Mouse (Mus musculus) liver, adult 2 months (tissue): ENCODE results near the gene Abhd5.

ENCODE experiments used
- CTCF ChIP-seq: fragments of 200-500 bp; IDR thresholded peaks from 2 replicates; pipeline ENCODE4 v1.5.1; 2011; ENCODE audit warnings: low read depth, low read length, control low read depth
- POLR2A ChIP-seq: fragments of 200-500 bp; IDR thresholded peaks from 2 replicates; pipeline ENCODE4 v1.6.1; 2011; ENCODE audit warnings: low read length, control low read depth; ENCODE audit not compliant: insufficient read depth; ENCODE audit errors: extremely low read depth

DNA sequence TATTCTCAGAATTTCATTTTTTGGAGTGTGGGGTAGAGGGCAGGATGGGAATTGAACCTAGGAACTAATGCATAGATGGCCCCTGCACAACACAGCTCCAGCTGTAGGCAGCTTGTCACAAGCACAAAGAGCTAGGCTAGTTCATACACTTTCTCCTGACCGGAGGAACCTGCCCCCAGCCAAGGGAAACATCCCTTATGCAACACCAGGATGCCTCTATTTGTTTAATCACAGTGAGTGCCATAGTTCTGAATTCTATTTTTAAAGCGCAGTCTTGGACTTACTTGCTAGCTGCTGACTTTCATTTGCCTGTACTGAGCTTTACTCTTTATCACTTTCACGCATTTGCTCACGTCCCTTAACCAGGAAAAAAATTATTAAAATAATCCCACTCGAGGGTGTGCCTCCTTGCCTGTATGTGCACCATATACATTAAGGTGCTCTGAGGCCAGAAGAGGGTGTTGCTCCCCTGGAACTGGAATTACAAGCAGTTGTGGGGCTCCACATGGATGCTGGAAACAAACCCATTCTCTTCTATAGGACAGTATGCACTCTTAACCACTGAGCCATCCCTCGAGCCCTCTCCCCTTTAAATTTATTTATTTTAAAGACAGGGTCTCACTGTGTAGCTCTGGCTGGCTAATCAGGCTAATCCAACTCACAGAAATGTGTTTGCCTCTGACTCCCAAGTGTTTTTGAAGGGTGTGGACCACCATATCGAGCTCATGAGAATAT, 845 bp upstream of the Abhd5 start:
- TF ChIP-seq POLR2A (no peak), CTCF (no peak)
